ENCODE assay signal across 34 mouse cellular contexts in genomic region chr2:38045286-38045685, GRCm38 (mm10).
"Had no signal": no experiment of that assay in that cellular context is flagged by ENCODE, and none has a peak within 500 bp of the region (broad histone marks: within the 10 kb centered on the region; RNA-seq: fewer than 3 reads in every experiment).

No protein-coding gene starts in this region.

- H3K36me3 ChIP-seq: heart, embryonic 10.5 days; heart, embryonic 12.5 days; heart, embryonic 15.5 days; hindbrain, embryonic 10.5 days; hindbrain, embryonic 12.5 days; hindbrain, embryonic 13.5 days; hindbrain, embryonic 15.5 days; intestine, embryonic 15.5 days; kidney, embryonic 15.5 days had no signal

- H3K27ac ChIP-seq: heart, embryonic 10.5 days; heart, embryonic 13.5 days; heart, embryonic 15.5 days; hindbrain, embryonic 10.5 days; hindbrain, embryonic 12.5 days; hindbrain, embryonic 13.5 days; hindbrain, embryonic 14.5 days; hindbrain, embryonic 15.5 days; hindbrain, postnatal 0 days; intestine, embryonic 15.5 days; kidney, embryonic 15.5 days; kidney, postnatal 0 days; layer of hippocampus, adult 2 months had no signal

- H3K4me2 ChIP-seq: heart, embryonic 12.5 days; heart, embryonic 13.5 days; heart, embryonic 15.5 days; hindbrain, embryonic 12.5 days; hindbrain, embryonic 13.5 days; hindbrain, embryonic 14.5 days; hindbrain, embryonic 15.5 days; intestine, embryonic 15.5 days; kidney, embryonic 15.5 days had no signal

- H3K27me3 ChIP-seq: heart, embryonic 12.5 days; heart, embryonic 13.5 days; heart, embryonic 15.5 days; hindbrain, embryonic 12.5 days; hindbrain, embryonic 13.5 days; hindbrain, embryonic 15.5 days; intestine, embryonic 15.5 days; kidney, embryonic 15.5 days had no signal

- H3K9ac ChIP-seq: heart, embryonic 12.5 days; heart, embryonic 13.5 days; heart, embryonic 15.5 days; hindbrain, embryonic 12.5 days; hindbrain, embryonic 13.5 days; hindbrain, embryonic 14.5 days; hindbrain, embryonic 15.5 days; intestine, embryonic 15.5 days; kidney, embryonic 15.5 days had no signal

- H3K4me1 ChIP-seq: heart, embryonic 12.5 days; heart, embryonic 13.5 days; heart, embryonic 15.5 days; intestine, embryonic 15.5 days had no signal

- DNase-seq: heart, postnatal 10 days; heart, postnatal 14 days; heart, postnatal 36 days; heart, postnatal 4 days; kidney, adult 11 months; kidney, adult 18-20 months; kidney, adult 2 months; kidney, adult 8-10 months; kidney, adult 9 months; kidney, postnatal 10 days; kidney, postnatal 14 days; kidney, postnatal 25 days; kidney, postnatal 36 days; kidney, postnatal 4 days; layer of hippocampus, adult 9-11 months; layer of hippocampus, postnatal 36 days had no signal

- ATAC-seq: hindbrain, embryonic 16.5 days; hindbrain, postnatal 0 days; inflammation-experienced regulatory T-cells, adult 6 months; intestine, embryonic 15.5 days; intestine, embryonic 16.5 days; intestine, postnatal 0 days had no signal

- H3K4me3 ChIP-seq: heart, embryonic 10.5 days; heart, embryonic 12.5 days; heart, embryonic 13.5 days; heart, embryonic 15.5 days; hindbrain, embryonic 10.5 days; hindbrain, embryonic 12.5 days; hindbrain, embryonic 13.5 days; hindbrain, embryonic 15.5 days; intestine, embryonic 15.5 days; kidney, embryonic 15.5 days; layer of hippocampus, adult 2 months had no signal

- H3K9me3 ChIP-seq: heart, embryonic 10.5 days; heart, embryonic 12.5 days; heart, embryonic 13.5 days; heart, embryonic 15.5 days; hindbrain, embryonic 10.5 days; hindbrain, embryonic 12.5 days; hindbrain, embryonic 13.5 days; hindbrain, embryonic 15.5 days; intestine, embryonic 15.5 days; kidney, embryonic 15.5 days had no signal
